ENCODE assay signal across 8 mouse cellular contexts in the genomic region with DNA sequence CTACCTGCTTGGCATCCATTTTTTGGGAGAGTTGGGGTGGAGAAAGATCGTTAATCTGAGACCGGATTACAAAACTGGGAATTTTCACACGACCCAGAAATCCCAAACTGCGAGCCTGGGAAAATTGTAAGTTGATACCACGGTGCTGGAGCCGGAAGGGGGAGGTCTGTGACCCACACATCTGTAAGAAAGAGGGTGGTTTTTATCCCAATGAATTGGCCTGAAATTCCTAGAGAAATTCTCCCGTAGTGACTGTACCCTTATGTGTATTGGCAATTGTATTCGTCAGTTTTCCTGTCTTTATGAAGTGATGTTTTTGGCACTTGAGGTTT. TPM values are rescaled to one million over a fixed set of nuclear protein-coding genes. Genes with fewer than 3 reads are reported as not detected.
A peak's percentile ranks its signal among the peaks of the same experiment; 100 is the strongest.
DNase-seq lines count a peak whose midpoint lies in the region; ATAC-seq and TF ChIP-seq lines count a peak whose summit lies in the region.

No protein-coding gene starts in this region.

- no peak for TF ChIP-seq POLR2A in lung, adult 2 months (IDR thresholded peaks at IDR 0.05; ENCODE audit: borderline replicate concordance, extremely low read depth, low read depth, low read length)

- peak overlapping the region; percentile 52 for H3K4me2 ChIP-seq in embryonic facial prominence, embryonic 12.5 days (replicated peaks)
- H3K4me2 ChIP-seq in intestine, embryonic 14.5 days (ENCODE audit: low read length) = peak overlapping the region; percentile 73
- H3K4me2 ChIP-seq in neural tube, embryonic 12.5 days (replicated peaks) = peak overlapping the region; percentile 66

- ATAC-seq in embryonic facial prominence, embryonic 12.5 days (ENCODE audit: insufficient number of reproducible peaks, insufficient read depth, low FRiP score, low TSS enrichment) = no peak
- ATAC-seq in intestine, embryonic 14.5 days (replicated peaks; ENCODE audit: low FRiP score, low TSS enrichment, low read depth) = no peak
- peak; percentile 3; the same call in 1 of the 2 replicates for ATAC-seq in neural tube, embryonic 12.5 days (ENCODE audit: low FRiP score, low read depth)
- no peak for ATAC-seq in megakaryocyte progenitor cell, adult 5-6 weeks (replicated peaks; ENCODE audit: poor library complexity)

- peak overlapping the region; percentile 100 for H3K4me3 ChIP-seq in lung, adult 2 months (replicated peaks; ENCODE audit: extremely low read depth, low read depth, low read length)
- H3K4me3 ChIP-seq in embryonic facial prominence, embryonic 12.5 days = peak overlapping the region; percentile 82
- H3K4me3 ChIP-seq in intestine, embryonic 14.5 days (ENCODE audit: low read depth, low read length) = peak overlapping the region; percentile 86
- H3K4me3 ChIP-seq in neural tube, embryonic 12.5 days = peak overlapping the region; percentile 61

- no peak for DNase-seq in lung, adult 2 months
- no peak for DNase-seq in lung, postnatal 4 days
- DNase-seq in intestine, embryonic 14.5 days (ENCODE audit: low spot score) = no peak
- no peak for DNase-seq in kidney, adult 9 months
- DNase-seq in adrenal gland, postnatal 10 days = no peak

- no peak for TF ChIP-seq CTCF in lung, adult 2 months (IDR thresholded peaks at IDR 0.05; ENCODE audit: insufficient read depth, low read length)

- no peaks in the 10 kb centered on the region; the same call in 1 of the 2 replicates for H3K4me1 ChIP-seq in lung, adult 2 months (ENCODE audit: control insufficient read depth, insufficient read depth, low read length)
- H3K4me1 ChIP-seq in embryonic facial prominence, embryonic 12.5 days = peaks cover 9% of the 10 kb centered on the region
- H3K4me1 ChIP-seq in intestine, embryonic 14.5 days (replicated peaks; ENCODE audit: control insufficient read depth, insufficient read depth, low read length) = peaks cover 14% of the 10 kb centered on the region
- H3K4me1 ChIP-seq in neural tube, embryonic 12.5 days = peaks cover 14% of the 10 kb centered on the region

- no peaks in the 10 kb centered on the region for H3K27me3 ChIP-seq in embryonic facial prominence, embryonic 12.5 days
- H3K27me3 ChIP-seq in intestine, embryonic 14.5 days (replicated peaks; ENCODE audit: control insufficient read depth, insufficient read depth, low read length) = no peaks in the 10 kb centered on the region
- no peaks in the 10 kb centered on the region for H3K27me3 ChIP-seq in neural tube, embryonic 12.5 days (replicated peaks)

- H3K27ac ChIP-seq in embryonic facial prominence, embryonic 12.5 days = peak overlapping the region; percentile 85
- peak overlapping the region; percentile 62; the same call in 1 of the 2 replicates for H3K27ac ChIP-seq in intestine, embryonic 14.5 days (ENCODE audit: low read depth)
- 0 out of 2 replicates have a peak overlapping the region, but pooled peaks have one; percentile 3 for H3K27ac ChIP-seq in neural tube, embryonic 12.5 days

- under 1% methylated on average over 8 of the region's 8 CpGs for WGBS in lung, adult 2 months
- WGBS in embryonic facial prominence, embryonic 12.5 days = 4% methylated on average over 8 of the region's 8 CpGs
- WGBS in intestine, embryonic 14.5 days = 3% methylated on average over 8 of the region's 8 CpGs
- 8% methylated on average over 8 of the region's 8 CpGs for WGBS in neural tube, embryonic 12.5 days

- H3K9ac ChIP-seq in embryonic facial prominence, embryonic 12.5 days = peak overlapping the region; percentile 59
- peak overlapping the region; percentile 60 for H3K9ac ChIP-seq in intestine, embryonic 14.5 days (ENCODE audit: low read length)
- peak overlapping the region; percentile 67 for H3K9ac ChIP-seq in neural tube, embryonic 12.5 days

- peaks cover 7% of the 10 kb centered on the region for H3K36me3 ChIP-seq in embryonic facial prominence, embryonic 12.5 days
- peaks cover 3% of the 10 kb centered on the region; the same call in 1 of the 2 replicates for H3K36me3 ChIP-seq in intestine, embryonic 14.5 days (ENCODE audit: control insufficient read depth, insufficient read depth, low read length)
- H3K36me3 ChIP-seq in neural tube, embryonic 12.5 days = peaks cover 9% of the 10 kb centered on the region; the same call in 1 of the 2 replicates

- no peaks in the 10 kb centered on the region for H3K9me3 ChIP-seq in embryonic facial prominence, embryonic 12.5 days
- H3K9me3 ChIP-seq in intestine, embryonic 14.5 days (ENCODE audit: control insufficient read depth, low read length) = no peaks in the 10 kb centered on the region
- no peaks in the 10 kb centered on the region for H3K9me3 ChIP-seq in neural tube, embryonic 12.5 days

RNA-seq across cellular contexts. Expression of gene Zfp949, which starts 0.8 kb away (rescaled TPM):
- polyA plus RNA-seq in lung, adult 2 months (2012; rRNA removed) = 2.8 and 5.5 TPM in 2 replicates
- 12.9 and 14.2 TPM in 2 replicates for polyA plus RNA-seq in embryonic facial prominence, embryonic 12.5 days (2016; fragmentation: Nextera tagmentation; extraction: Ambion mirVana)
- 8.8 and 9.6 TPM in 2 replicates for polyA plus RNA-seq in intestine, embryonic 14.5 days (2014; fragmentation: Nextera tagmentation; extraction: Ambion mirVana)
- 13.8 and 14.7 TPM in 2 replicates for polyA plus RNA-seq in neural tube, embryonic 12.5 days (2016; fragmentation: Nextera tagmentation; extraction: Ambion mirVana)
- 8.8 and 11.2 TPM in 2 replicates for total RNA-seq in megakaryocyte progenitor cell, adult 5-6 weeks (2015)
- total RNA-seq in megakaryocyte progenitor cell, adult 5-6 weeks (2017) = 10.2 and 10.4 TPM in 2 replicates
- 10 to 100 TPM in 1 of 2 experiments, 1 to 10 TPM in 1; 8.8 to 10.1 TPM for total RNA-seq in adrenal gland, postnatal 10 days (2021)

RNA-seq across cellular contexts. Expression of gene Trim43a, which starts 32.1 kb away (rescaled TPM):
- not detected in 2 replicates for polyA plus RNA-seq in lung, adult 2 months (2012; rRNA removed)
- polyA plus RNA-seq in embryonic facial prominence, embryonic 12.5 days (2016; fragmentation: Nextera tagmentation; extraction: Ambion mirVana) = 0.20 TPM in 1 of 2 replicates, not detected in the other
- 0.08 TPM in 1 of 2 replicates, not detected in the other for polyA plus RNA-seq in intestine, embryonic 14.5 days (2014; fragmentation: Nextera tagmentation; extraction: Ambion mirVana)
- 0.15 TPM in 1 of 2 replicates, not detected in the other for polyA plus RNA-seq in neural tube, embryonic 12.5 days (2016; fragmentation: Nextera tagmentation; extraction: Ambion mirVana)
- total RNA-seq in megakaryocyte progenitor cell, adult 5-6 weeks (2015) = 0.15 TPM in 1 of 2 replicates, not detected in the other
- total RNA-seq in megakaryocyte progenitor cell, adult 5-6 weeks (2017) = not detected in 2 replicates
- total RNA-seq in adrenal gland, postnatal 10 days (2021) = under 1 TPM; 0.21 to 0.75 TPM

Comparison
In these comparisons a context has a peak if more than half of its experiments do, and no peak if none do; other contexts are left out.
1. H3K27ac ChIP-seq: peak in every context shown above with its lines; median percentile 85 in embryonic facial prominence, embryonic 12.5 days; 62 in intestine, embryonic 14.5 days; 3 in neural tube, embryonic 12.5 days.